Mouse (Mus musculus): ENCODE results near the gene Tkt.
"Not testable (repeated sequence)": the region's sequence is repeated elsewhere in the genome, so short reads cannot be mapped to it uniquely, and the experiment has no call there.

Gene Tkt

DNA sequence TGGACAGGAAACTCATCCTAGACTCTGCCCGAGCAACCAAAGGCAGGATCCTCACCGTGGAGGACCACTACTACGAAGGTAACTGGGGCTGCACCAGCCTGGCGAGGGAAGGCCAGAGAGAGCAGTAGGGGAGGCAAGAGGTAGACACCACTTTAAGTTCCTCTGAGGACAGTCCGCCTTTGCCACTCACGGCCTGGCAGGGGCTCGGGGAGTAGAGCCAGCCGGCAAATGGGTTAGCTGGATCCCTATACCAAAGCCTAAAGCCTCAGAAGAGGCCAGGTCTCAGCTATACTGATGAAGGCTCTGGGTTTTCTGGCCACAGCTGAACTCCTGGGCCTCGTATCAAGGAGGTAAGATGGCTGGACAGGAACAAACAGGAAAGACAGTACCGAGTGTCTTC is 24.1 kb downstream of the Tkt start:
- Histone ChIP-seq H3K4me1 (replicated peaks; ENCODE audit: low read depth, low read length) (peaks cover 71% of the 10 kb centered on the region), H3K4me3 (replicated peaks; ENCODE audit: low read length) (no peak overlapping the region), H3K36me3 (ENCODE audit: insufficient read depth, low read length) (peaks cover 93% of the 10 kb centered on the region), H3K9me3 (ENCODE audit: low read length) (no peaks in the 10 kb centered on the region), H3K27me3 (ENCODE audit: insufficient read depth, low read length) (no peaks in the 10 kb centered on the region)
- TF ChIP-seq CTCF (conservative IDR thresholded peaks at IDR 0.05; ENCODE audit: low read length) (no peak), NANOG (IDR thresholded peaks at IDR 0.05; ENCODE audit: borderline replicate concordance, low read length) (no peak), POU5F1 (IDR thresholded peaks at IDR 0.05; ENCODE audit: borderline replicate concordance, low read length) (no peak)

DNA sequence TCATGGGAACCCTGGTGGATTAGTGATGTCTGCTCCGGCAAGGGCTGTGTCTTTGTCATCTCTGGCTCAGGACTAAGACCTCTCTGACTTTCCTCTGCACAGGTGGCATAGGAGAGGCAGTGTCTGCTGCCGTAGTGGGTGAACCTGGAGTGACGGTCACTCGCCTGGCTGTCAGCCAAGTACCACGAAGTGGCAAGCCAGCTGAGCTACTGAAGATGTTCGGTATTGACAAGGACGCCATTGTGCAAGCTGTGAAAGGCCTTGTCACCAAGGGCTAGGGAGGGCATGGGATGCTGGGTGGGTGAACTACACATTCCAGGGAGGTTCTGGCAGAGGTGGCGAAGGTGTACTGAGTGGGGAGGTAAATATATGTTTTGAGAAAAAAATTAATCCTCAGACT is 25.1 kb downstream of the Tkt start:
- TF ChIP-seq CTCF (conservative IDR thresholded peaks at IDR 0.05; ENCODE audit: low read length) = no peak
- no peak for TF ChIP-seq NANOG (IDR thresholded peaks at IDR 0.05; ENCODE audit: borderline replicate concordance, low read length)
- no peak for TF ChIP-seq POU5F1 (IDR thresholded peaks at IDR 0.05; ENCODE audit: borderline replicate concordance, low read length)
- no peaks in the 10 kb centered on the region for H3K9me3 ChIP-seq (ENCODE audit: low read length)
- no peaks in the 10 kb centered on the region for H3K27me3 ChIP-seq (ENCODE audit: insufficient read depth, low read length)
- H3K4me3 ChIP-seq (replicated peaks; ENCODE audit: low read length) = no peak overlapping the region
- H3K4me1 ChIP-seq (replicated peaks; ENCODE audit: low read depth, low read length) = peaks cover 68% of the 10 kb centered on the region
- H3K36me3 ChIP-seq (ENCODE audit: insufficient read depth, low read length) = peaks cover 83% of the 10 kb centered on the region

DNA sequence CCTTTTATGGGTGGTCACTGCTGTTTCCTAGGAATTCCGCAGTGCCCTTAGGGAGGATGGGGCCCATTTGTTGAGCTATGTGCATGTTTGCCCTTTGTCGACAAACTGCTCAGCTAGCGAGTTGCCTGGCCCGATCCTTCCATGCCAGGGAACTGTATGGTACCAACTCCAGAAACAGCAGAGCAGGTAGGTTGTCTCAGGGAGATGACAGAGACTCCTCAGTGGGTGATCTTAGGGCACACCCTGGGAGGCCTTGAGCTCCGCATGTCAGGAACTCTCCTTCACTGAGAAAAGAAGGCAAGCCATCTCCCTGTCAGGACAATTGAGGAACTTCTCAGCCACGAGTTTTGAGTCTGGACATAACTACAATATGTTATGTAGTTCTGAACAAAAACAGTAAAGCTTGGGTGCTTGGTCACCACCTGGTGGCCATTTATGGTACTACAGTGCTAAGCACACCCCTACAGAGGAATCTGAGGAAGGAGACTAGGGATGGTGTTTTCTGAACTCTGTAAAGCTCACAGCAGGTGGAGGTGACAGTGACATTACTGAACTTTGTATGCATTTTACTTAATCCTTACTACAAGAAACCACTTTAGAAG is 25.9 kb downstream of the Tkt start:
- no peaks in the 10 kb centered on the region for H3K9me3 ChIP-seq (ENCODE audit: low read length)
- H3K36me3 ChIP-seq (ENCODE audit: insufficient read depth, low read length) = peaks cover 75% of the 10 kb centered on the region
- no peak overlapping the region for H3K4me3 ChIP-seq (replicated peaks; ENCODE audit: low read length)
- no peaks in the 10 kb centered on the region for H3K27me3 ChIP-seq (ENCODE audit: insufficient read depth, low read length)
- peaks cover 66% of the 10 kb centered on the region for H3K4me1 ChIP-seq (replicated peaks; ENCODE audit: low read depth, low read length)
- TF ChIP-seq POU5F1 (IDR thresholded peaks at IDR 0.05; ENCODE audit: borderline replicate concordance, low read length) (no peak), NANOG (IDR thresholded peaks at IDR 0.05; ENCODE audit: borderline replicate concordance, low read length) (no peak), CTCF (conservative IDR thresholded peaks at IDR 0.05; ENCODE audit: low read length) (peak; percentile 97)

DNA sequence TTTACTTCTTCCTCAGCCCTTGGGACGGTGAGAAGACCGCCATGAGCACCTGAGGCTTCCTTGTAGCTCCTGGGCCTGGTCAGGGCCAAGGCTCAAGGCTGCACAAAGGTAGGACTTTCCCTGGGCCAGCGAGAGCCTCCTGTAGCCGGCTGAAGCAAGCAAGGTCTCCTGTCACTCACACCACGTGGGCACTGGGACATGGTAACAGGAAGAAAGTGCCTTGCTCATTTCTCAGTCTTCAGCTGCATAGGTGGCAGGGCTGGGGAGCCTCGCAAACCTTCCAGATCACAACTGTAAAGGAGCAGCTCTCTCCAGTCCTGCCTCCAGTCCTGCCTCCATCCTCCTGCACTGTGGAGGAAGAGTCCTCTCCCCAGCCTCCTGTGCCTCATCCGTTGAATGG is 27.6 kb downstream of the Tkt start:
- Histone ChIP-seq H3K9me3 (ENCODE audit: low read length) (no peaks in the 10 kb centered on the region), H3K4me1 (replicated peaks; ENCODE audit: low read depth, low read length) (peaks cover 79% of the 10 kb centered on the region), H3K36me3 (ENCODE audit: insufficient read depth, low read length) (peaks cover 58% of the 10 kb centered on the region), H3K27me3 (ENCODE audit: insufficient read depth, low read length) (no peaks in the 10 kb centered on the region), H3K4me3 (replicated peaks; ENCODE audit: low read length) (peak overlapping the region; percentile 48)
- TF ChIP-seq NANOG (IDR thresholded peaks at IDR 0.05; ENCODE audit: borderline replicate concordance, low read length) = no peak
- no peak for TF ChIP-seq CTCF (conservative IDR thresholded peaks at IDR 0.05; ENCODE audit: low read length)
- no peak for TF ChIP-seq POU5F1 (IDR thresholded peaks at IDR 0.05; ENCODE audit: borderline replicate concordance, low read length)

DNA sequence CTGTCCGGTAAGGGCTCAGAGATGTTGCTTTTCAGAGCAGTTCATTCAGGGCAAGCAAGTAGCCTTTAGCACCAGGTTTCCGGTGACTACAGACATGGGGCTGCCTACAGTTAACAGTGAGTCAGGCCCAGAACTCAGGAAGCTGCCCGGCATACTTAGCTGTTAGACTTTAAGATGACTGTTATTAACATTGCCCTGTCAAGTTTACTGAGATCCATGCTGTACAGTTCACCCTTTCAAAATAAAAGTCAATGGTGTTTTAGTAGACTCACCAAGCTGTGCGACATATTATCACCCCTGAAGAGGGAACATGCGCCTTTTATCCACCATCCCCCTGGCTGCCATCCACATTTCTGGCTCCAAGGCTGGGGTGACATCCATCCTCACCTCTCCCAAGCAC is 28.1 kb downstream of the Tkt start:
- Histone ChIP-seq H3K27me3 (ENCODE audit: insufficient read depth, low read length) (no peaks in the 10 kb centered on the region), H3K4me1 (replicated peaks; ENCODE audit: low read depth, low read length) (peaks cover 80% of the 10 kb centered on the region), H3K9me3 (ENCODE audit: low read length) (no peaks in the 10 kb centered on the region), H3K4me3 (replicated peaks; ENCODE audit: low read length) (peak overlapping the region; percentile 48), H3K36me3 (ENCODE audit: insufficient read depth, low read length) (peaks cover 53% of the 10 kb centered on the region)
- no peak for TF ChIP-seq NANOG (IDR thresholded peaks at IDR 0.05; ENCODE audit: borderline replicate concordance, low read length)
- TF ChIP-seq POU5F1 (IDR thresholded peaks at IDR 0.05; ENCODE audit: borderline replicate concordance, low read length) = no peak

DNA sequence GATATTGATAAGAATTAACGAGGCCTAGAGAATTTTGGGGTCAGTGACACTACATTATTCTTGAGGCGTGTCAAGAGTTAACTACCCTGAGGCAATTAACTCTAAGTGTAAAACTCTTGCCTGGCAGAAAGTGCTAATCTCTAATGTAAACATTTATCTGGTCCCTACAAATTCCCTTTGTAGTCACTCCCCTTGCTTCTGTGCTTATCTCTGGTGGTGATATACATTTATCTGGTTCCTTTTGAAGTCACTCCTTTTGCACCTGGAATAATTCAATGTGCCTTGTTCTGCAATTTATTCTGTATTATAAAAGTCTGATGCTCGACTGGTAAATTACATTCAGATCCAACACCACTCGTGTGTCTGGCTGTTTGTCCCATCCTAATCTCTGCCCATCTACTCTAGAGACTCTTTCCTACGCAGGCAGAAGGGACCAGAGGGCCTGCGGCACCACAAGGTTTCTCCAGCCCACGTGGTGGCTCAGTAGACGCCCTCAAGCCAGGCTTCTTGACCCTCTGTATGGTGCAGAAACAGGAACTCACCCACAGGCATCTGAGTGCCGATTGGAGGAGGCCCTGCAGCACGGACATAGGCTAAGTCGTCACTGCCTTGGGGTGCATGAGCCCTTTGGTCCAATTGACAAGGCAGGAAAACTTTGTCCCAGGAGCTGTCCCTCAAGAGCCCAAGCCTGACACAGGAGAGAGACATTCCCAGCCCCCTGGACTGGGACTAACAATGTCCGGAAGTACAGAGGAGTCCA is 29.3 kb downstream of the Tkt start:
- not testable (repeated sequence) for H3K4me3 ChIP-seq (replicated peaks; ENCODE audit: low read length); H3K27me3 ChIP-seq (ENCODE audit: insufficient read depth, low read length); H3K9me3 ChIP-seq (ENCODE audit: low read length)
- H3K36me3 ChIP-seq (ENCODE audit: insufficient read depth, low read length) = peaks cover 41% of the 10 kb centered on the region
- peaks cover 76% of the 10 kb centered on the region for H3K4me1 ChIP-seq (replicated peaks; ENCODE audit: low read depth, low read length)

DNA sequence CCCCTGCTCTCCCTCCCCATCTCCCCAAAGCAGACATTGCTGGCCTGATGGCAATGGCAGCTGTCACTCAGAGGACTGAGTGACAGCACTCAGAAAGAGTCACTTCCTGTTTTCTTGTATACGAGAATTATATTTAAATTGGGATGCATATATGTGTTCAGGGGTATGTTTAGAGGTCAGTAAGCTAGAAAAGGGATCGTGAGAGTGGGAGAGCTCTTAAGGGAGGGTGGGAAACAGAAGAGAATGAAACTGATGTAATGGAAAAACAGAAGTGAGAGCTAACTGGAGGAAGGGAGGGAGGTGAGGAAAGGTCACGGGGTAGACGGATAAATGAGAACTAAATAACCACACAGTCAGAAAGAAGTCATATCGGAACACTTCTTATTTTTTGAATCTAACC is 31.0 kb downstream of the Tkt start:
- Histone ChIP-seq H3K4me1 (replicated peaks; ENCODE audit: low read depth, low read length) (peaks cover 80% of the 10 kb centered on the region), H3K9me3 (ENCODE audit: low read length) (no peaks in the 10 kb centered on the region), H3K4me3 (replicated peaks; ENCODE audit: low read length) (no peak overlapping the region; the same call in 1 of the 2 replicates), H3K36me3 (ENCODE audit: insufficient read depth, low read length) (peaks cover 24% of the 10 kb centered on the region), H3K27me3 (ENCODE audit: insufficient read depth, low read length) (no peaks in the 10 kb centered on the region)
- TF ChIP-seq POU5F1 (IDR thresholded peaks at IDR 0.05; ENCODE audit: borderline replicate concordance, low read length) = no peak

DNA sequence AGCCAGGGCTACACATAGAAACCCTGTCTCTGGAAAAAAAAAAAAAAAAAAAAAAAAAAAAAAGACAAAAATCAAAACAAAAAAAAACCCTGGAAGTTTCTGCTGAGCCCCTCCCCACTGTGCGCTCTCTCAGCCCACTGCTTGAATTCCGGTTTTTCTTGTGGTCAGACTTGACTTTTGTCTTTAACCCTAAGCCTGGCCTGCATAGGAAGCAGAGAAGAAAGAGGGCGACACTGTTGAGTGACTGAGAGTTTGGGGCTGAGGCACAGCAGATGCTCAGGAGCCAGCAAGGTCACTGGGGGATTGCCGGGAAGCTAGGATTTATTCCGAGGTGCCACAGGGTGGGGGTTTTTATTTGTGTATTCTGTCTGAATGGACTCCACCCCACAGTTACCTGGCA is 31.7 kb downstream of the Tkt start:
- H3K27me3 ChIP-seq (ENCODE audit: insufficient read depth, low read length) = no peaks in the 10 kb centered on the region
- no peaks in the 10 kb centered on the region for H3K9me3 ChIP-seq (ENCODE audit: low read length)
- H3K4me3 ChIP-seq (replicated peaks; ENCODE audit: low read length) = no peak overlapping the region
- peaks cover 81% of the 10 kb centered on the region for H3K4me1 ChIP-seq (replicated peaks; ENCODE audit: low read depth, low read length)
- H3K36me3 ChIP-seq (ENCODE audit: insufficient read depth, low read length) = peaks cover 18% of the 10 kb centered on the region
- no peak for TF ChIP-seq NANOG (IDR thresholded peaks at IDR 0.05; ENCODE audit: borderline replicate concordance, low read length)
- TF ChIP-seq CTCF (conservative IDR thresholded peaks at IDR 0.05; ENCODE audit: low read length) = no peak
- no peak for TF ChIP-seq POU5F1 (IDR thresholded peaks at IDR 0.05; ENCODE audit: borderline replicate concordance, low read length)

DNA sequence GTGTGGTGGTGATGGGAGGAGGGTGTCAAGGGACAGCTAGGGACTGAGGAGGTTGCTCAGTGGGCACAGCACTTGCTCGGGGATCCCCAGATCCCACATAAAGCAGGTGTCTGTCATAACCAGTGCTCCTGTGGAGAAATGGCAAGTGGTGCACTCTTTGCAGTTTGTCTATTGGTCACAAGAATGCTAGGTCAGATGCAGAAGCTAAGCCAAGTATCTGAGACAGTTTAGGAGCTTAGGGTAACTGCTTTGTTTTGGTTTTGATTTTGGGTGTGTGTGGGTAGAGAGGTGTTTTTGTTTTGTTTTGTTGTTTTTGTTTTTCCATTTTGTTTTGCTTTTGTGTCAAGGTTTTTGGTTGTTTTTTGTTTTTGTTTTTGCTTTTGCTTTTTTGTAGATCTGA is 33.1 kb downstream of the Tkt start:
- Histone ChIP-seq H3K27me3 (ENCODE audit: insufficient read depth, low read length) (no peaks in the 10 kb centered on the region), H3K36me3 (ENCODE audit: insufficient read depth, low read length) (peaks cover 4% of the 10 kb centered on the region)
- TF ChIP-seq NANOG (IDR thresholded peaks at IDR 0.05; ENCODE audit: borderline replicate concordance, low read length) = no peak
- no peak for TF ChIP-seq POU5F1 (IDR thresholded peaks at IDR 0.05; ENCODE audit: borderline replicate concordance, low read length)
- no peak for TF ChIP-seq CTCF (conservative IDR thresholded peaks at IDR 0.05; ENCODE audit: low read length)

More for the DNA sequence above, 33.1 kb downstream of the Tkt start:
- H3K4me3 ChIP-seq (replicated peaks; ENCODE audit: low read length) = no peak overlapping the region
- no peaks in the 10 kb centered on the region for H3K9me3 ChIP-seq (ENCODE audit: low read length)
- peaks cover 79% of the 10 kb centered on the region for H3K4me1 ChIP-seq (replicated peaks; ENCODE audit: low read depth, low read length)
